ENCODE assay signal across 8 mouse cellular contexts in genomic region chrX:76123355-76123754, GRCm38 (mm10).
DNase-seq lines count a peak whose midpoint lies in the region.

No protein-coding gene starts in this region.

- intact Hi-C loops in left cerebral cortex, postnatal 4 days (cut with DNase I) = loop anchor here (10.0 kb wide), 1 partner anchor 71 kb away; no protein-coding TSS in a partner anchor
- intact Hi-C loops in left cerebral cortex, postnatal 25 days (cut with DNase I) = no loop called here

- peak; percentile 1 for DNase-seq in adrenal gland, postnatal 25 days
- no peak for DNase-seq in adrenal gland, adult (ENCODE audit: inconsistent age in 2 of 2, low spot score in 1 of 2)
- DNase-seq in left cerebral cortex, postnatal 4 days = peak; percentile 66
- DNase-seq in left cerebral cortex, postnatal 25 days (ENCODE audit: low spot score in 2 of 2) = no peak
- DNase-seq in gastrocnemius, postnatal 4 days (ENCODE audit: low spot score in 2 of 2) = peak; percentile 26 to 60
- peak; percentile 49 for DNase-seq in lung, postnatal 10 days
- no peak for DNase-seq in frontal cortex, postnatal 14 days (ENCODE audit: low spot score in 2 of 2)
- DNase-seq in B cell, adult 2 months = no peak

Comparison
In these comparisons a context has a peak if more than half of its experiments do, and no peak if none do; other contexts are left out.
1. DNase-seq: peak in adrenal gland, postnatal 25 days (single experiment), left cerebral cortex, postnatal 4 days (single experiment), gastrocnemius, postnatal 4 days (2 of 2) and lung, postnatal 10 days (single experiment); none in adrenal gland, adult (0 of 2), left cerebral cortex, postnatal 25 days (0 of 2), frontal cortex, postnatal 14 days (0 of 2) and B cell, adult 2 months (0 of 2).